Mouse (Mus musculus) intestine, embryonic 14.5 days (tissue): ENCODE data around the gene Ubl3. TPM values are rescaled to one million over a fixed set of nuclear protein-coding genes. Genes with fewer than 3 reads are reported as not detected.

ENCODE experiments used
- ATAC-seq: fragments of 200-750 bp; cut with Nextera tagmentation; replicated peaks from 2 replicates; pipeline ENCODE4 v1.8.0; 2017; ENCODE audit warnings: low read depth, moderate number of reproducible peaks, moderate TSS enrichment, moderate library complexity; ENCODE audit not compliant: low FRiP score, low TSS enrichment
- DNase-seq: peaks from one replicate; pipeline ENCODE4 v3.0.0-alpha.2; 2018; ENCODE audit warnings: low spot score
- H3K27ac ChIP-seq: fragments of 300-500 bp; sonication (generic); 2 replicates; pipeline ENCODE4 v1.5.1; 2014; ENCODE audit warnings: low read depth, mild to moderate bottlenecking, control low read depth
- H3K27me3 ChIP-seq: fragments of 300-500 bp; sonication (generic); replicated peaks from 2 replicates; pipeline ENCODE4 v1.6.1; 2014; ENCODE audit warnings: low read length, control low read depth; ENCODE audit not compliant: control insufficient read depth, insufficient read depth
- H3K36me3 ChIP-seq: fragments of 300-500 bp; sonication (generic); 2 replicates; pipeline ENCODE4 v1.6.1; 2014; ENCODE audit warnings: low read length, control low read depth; ENCODE audit not compliant: control insufficient read depth, insufficient read depth
- H3K4me1 ChIP-seq: fragments of 300-500 bp; sonication (generic); replicated peaks from 2 replicates; pipeline ENCODE4 v1.6.1; 2014; ENCODE audit warnings: low read length, control low read depth, mixed read lengths; ENCODE audit not compliant: control insufficient read depth, insufficient read depth
- H3K4me2 ChIP-seq: fragments of 300-500 bp; sonication (generic); 2 replicates; pipeline ENCODE4 v1.6.1; 2014; ENCODE audit warnings: low read length
- H3K4me3 ChIP-seq: fragments of 300-500 bp; sonication (generic); 2 replicates; pipeline ENCODE4 v1.5.1; 2014; ENCODE audit warnings: low read depth, low read length, control low read depth, mixed read lengths
- H3K9ac ChIP-seq: fragments of 300-500 bp; sonication (generic); 2 replicates; pipeline ENCODE4 v1.6.1; 2014; ENCODE audit warnings: mild to moderate bottlenecking, low read length
- H3K9me3 ChIP-seq: fragments of 300-500 bp; sonication (generic); 2 replicates; pipeline ENCODE4 v1.6.1; 2016; ENCODE audit warnings: low read length, control low read depth; ENCODE audit not compliant: control insufficient read depth
- WGBS: fragments of 180-500 bp; shearing (Covaris S2); extraction: QIAGEN DNeasy Blood & Tissue Kit; methylation state at CpG from one replicate; pipeline ENCODE4 v1.1.7; 2014; 5-methylcytosine and 5-hydroxymethylcytosine counted together
- polyA plus RNA-seq: library from polyadenylated mRNA; unstranded; fragments of >200 nt; fragmentation: Nextera tagmentation; extraction: Ambion mirVana; gene quantifications from 2 replicates; pipeline ENCODE4 v1.2.1, GENCODE M21; 2014

Gene Ubl3
- polyA plus RNA-seq, 1 experiment from 2014 or later: 75.4 TPM

- H3K9me3 ChIP-seq: no peaks in the 10 kb centered on the region
- ATAC-seq (no peak), DNase-seq (no peak)
- no peak overlapping the region for H3K9ac ChIP-seq
- H3K27ac ChIP-seq: no peak overlapping the region
- H3K36me3 ChIP-seq: no peaks in the 10 kb centered on the region
- no peak overlapping the region for H3K4me2 ChIP-seq
- no peak overlapping the region for H3K4me3 ChIP-seq
- 32% methylated on average over 10 of the region's 10 CpGs for WGBS
- no peaks in the 10 kb centered on the region for H3K27me3 ChIP-seq
- peaks cover 33% of the 10 kb centered on the region for H3K4me1 ChIP-seq
These were observed 4.6 kb downstream of the Ubl3 start for GRCm38 (mm10) chr5:148547870-148548456.

DNA sequence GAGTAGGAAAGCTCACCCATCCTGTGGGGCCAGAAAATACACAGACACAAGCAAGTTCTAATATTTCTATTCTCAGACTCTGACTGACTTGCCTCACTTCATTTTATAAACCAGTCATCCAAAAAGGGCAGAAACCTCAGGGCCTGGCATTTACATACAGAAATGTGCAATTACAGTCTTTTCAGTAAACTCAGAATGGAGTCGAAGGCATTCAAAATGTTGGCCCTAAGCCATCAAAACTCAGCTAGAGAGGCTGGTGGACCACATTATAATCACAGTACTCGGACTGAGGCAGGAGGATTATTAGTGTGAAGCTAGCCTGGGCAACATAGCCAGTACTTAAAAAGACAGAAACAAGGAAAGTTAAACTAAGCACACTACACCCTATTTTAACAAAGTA lies 5.6 kb downstream of the Ubl3 start:
- H3K9me3 ChIP-seq: no peaks in the 10 kb centered on the region
- no peak overlapping the region for H3K4me3 ChIP-seq
- DNase-seq: no peak
- WGBS: 44% methylated on average over 2 of the region's 2 CpGs
- no peak overlapping the region for H3K27ac ChIP-seq
- no peak overlapping the region for H3K4me2 ChIP-seq
- peaks cover 37% of the 10 kb centered on the region for H3K4me1 ChIP-seq
- no peaks in the 10 kb centered on the region for H3K36me3 ChIP-seq
- no peak for ATAC-seq
- H3K27me3 ChIP-seq: no peaks in the 10 kb centered on the region
- no peak overlapping the region for H3K9ac ChIP-seq

- ATAC-seq (no peak), DNase-seq (no peak)
- H3K9me3 ChIP-seq: no peaks in the 10 kb centered on the region
- H3K27ac ChIP-seq: no peak overlapping the region
- no peak overlapping the region for H3K4me2 ChIP-seq
- no peaks in the 10 kb centered on the region for H3K36me3 ChIP-seq
- 93% methylated on average over 2 of the region's 2 CpGs for WGBS
- no peaks in the 10 kb centered on the region for H3K27me3 ChIP-seq
- H3K4me1 ChIP-seq: peaks cover 31% of the 10 kb centered on the region
- no peak overlapping the region for H3K4me3 ChIP-seq
- no peak overlapping the region for H3K9ac ChIP-seq
These were observed 7.9 kb downstream of the Ubl3 start for GRCm38 (mm10) chr5:148544733-148545132.

GRCm38 (mm10) chr5:148542196-148542595 lies 10.4 kb downstream of the Ubl3 start:
- Histone ChIP-seq H3K4me3 (no peak overlapping the region), H3K9ac (no peak overlapping the region), H3K9me3 (no peaks in the 10 kb centered on the region), H3K4me2 (no peak overlapping the region), H3K36me3 (no peaks in the 10 kb centered on the region), H3K27me3 (no peaks in the 10 kb centered on the region), H3K4me1 (peaks cover 16% of the 10 kb centered on the region), H3K27ac (no peak overlapping the region)
- ATAC-seq: no peak
- 39% methylated on average over 2 of the region's 2 CpGs for WGBS
- no peak for DNase-seq

GRCm38 (mm10) chr5:148535669-148536430 lies 16.7 kb downstream of the Ubl3 start:
- WGBS: 66% methylated on average over 4 of the region's 4 CpGs

DNA sequence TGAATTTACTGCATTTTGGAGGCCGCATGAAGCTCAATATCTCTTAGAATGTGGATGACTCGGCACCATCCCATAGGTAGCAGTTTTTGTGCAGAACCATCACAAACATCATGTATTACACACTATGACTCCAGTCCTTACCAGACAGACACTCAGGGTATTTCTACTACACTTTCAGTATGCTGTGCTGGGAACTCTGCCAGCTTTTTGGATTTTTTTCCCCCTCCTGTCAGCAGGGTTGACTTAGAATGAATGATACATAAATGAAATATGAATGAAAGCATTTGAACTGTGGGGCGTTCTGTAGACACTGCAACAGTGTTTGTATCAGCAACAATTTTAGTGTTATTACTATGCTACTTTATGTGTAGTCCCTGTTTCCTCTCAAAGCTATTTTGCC lies 17.9 kb downstream of the Ubl3 start:
- no peak overlapping the region for H3K4me2 ChIP-seq
- no peak overlapping the region for H3K27ac ChIP-seq
- H3K27me3 ChIP-seq: no peaks in the 10 kb centered on the region
- 61% methylated on average over 3 of the region's 3 CpGs for WGBS
- no peaks in the 10 kb centered on the region for H3K9me3 ChIP-seq
- no peaks in the 10 kb centered on the region for H3K36me3 ChIP-seq
- no peak overlapping the region for H3K4me3 ChIP-seq
- DNase-seq (no peak), ATAC-seq (no peak)
- H3K9ac ChIP-seq: no peak overlapping the region
- peaks cover 16% of the 10 kb centered on the region for H3K4me1 ChIP-seq

More at GRCm38 (mm10) chr5:148535669-148536430, 16.7 kb downstream of the Ubl3 start:
- Histone ChIP-seq H3K27me3 (no peaks in the 10 kb centered on the region), H3K27ac (no peak overlapping the region), H3K9ac (no peak overlapping the region), H3K9me3 (no peaks in the 10 kb centered on the region), H3K36me3 (no peaks in the 10 kb centered on the region), H3K4me1 (peaks cover 23% of the 10 kb centered on the region), H3K4me2 (no peak overlapping the region), H3K4me3 (no peak overlapping the region)
- DNase-seq (no peak), ATAC-seq (no peak)

DNA sequence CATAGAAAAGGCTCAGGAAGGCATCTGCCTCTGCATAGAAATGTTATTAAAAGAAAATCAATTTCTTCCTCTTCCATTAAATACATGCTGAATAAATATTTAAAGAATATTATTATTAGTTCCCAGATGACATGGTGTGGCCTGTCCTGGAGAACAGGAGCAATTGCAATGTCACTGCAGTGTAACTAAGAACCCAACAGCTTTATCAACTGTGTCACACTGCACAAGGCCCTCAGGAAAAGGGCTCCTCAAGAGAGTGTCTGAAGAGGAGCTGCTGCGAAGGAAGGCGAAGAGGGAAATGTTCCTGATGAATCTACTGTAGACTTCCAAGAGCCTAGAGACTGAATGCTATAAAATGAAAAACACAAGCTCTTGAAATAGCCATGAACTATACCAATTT lies 18.7 kb downstream of the Ubl3 start:
- no peak for DNase-seq
- 84% methylated on average over 2 of the region's 2 CpGs for WGBS

GRCm38 (mm10) chr5:148532201-148532600 lies 20.4 kb downstream of the Ubl3 start:
- no peak for ATAC-seq
- Histone ChIP-seq H3K36me3 (no peaks in the 10 kb centered on the region), H3K9me3 (no peaks in the 10 kb centered on the region), H3K27ac (no peak overlapping the region), H3K4me3 (no peak overlapping the region), H3K9ac (no peak overlapping the region), H3K4me2 (no peak overlapping the region), H3K4me1 (peaks cover 25% of the 10 kb centered on the region), H3K27me3 (no peaks in the 10 kb centered on the region)
- WGBS: 52% methylated on average over 5 of the region's 5 CpGs
- no peak for DNase-seq

More for the DNA sequence above, 18.7 kb downstream of the Ubl3 start:
- Histone ChIP-seq H3K4me2 (no peak overlapping the region), H3K27me3 (no peaks in the 10 kb centered on the region), H3K36me3 (no peaks in the 10 kb centered on the region), H3K9me3 (no peaks in the 10 kb centered on the region), H3K4me1 (peaks cover 16% of the 10 kb centered on the region), H3K27ac (no peak overlapping the region), H3K9ac (no peak overlapping the region), H3K4me3 (no peak overlapping the region)
- no peak for ATAC-seq

DNA sequence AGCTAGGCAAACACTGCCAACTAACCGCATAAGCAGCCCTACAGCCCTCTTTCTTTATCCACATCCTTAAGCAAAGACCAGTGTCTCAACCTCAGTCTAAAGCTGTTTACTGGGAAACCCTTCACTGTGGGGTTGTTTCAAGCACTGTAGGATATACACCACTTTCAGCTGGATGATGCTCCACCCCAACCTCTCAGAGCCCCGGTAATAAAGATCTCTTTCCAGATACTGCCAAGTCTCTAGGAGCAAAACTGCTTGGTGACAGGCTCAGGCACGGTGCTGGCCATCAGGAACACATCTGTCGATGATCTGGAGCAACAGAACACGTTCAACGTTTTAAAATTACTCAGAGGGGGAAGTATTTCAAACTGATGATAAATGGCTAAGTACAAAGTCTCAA lies 25.0 kb downstream of the Ubl3 start:
- Histone ChIP-seq H3K4me3 (no peak overlapping the region), H3K4me1 (0 out of 2 replicates have a peak, but pooled peaks cover 14% of the 10 kb centered on the region), H3K27me3 (no peaks in the 10 kb centered on the region), H3K4me2 (no peak overlapping the region), H3K36me3 (no peaks in the 10 kb centered on the region), H3K27ac (no peak overlapping the region), H3K9ac (no peak overlapping the region), H3K9me3 (no peaks in the 10 kb centered on the region)
- 18% methylated on average over 6 of the region's 6 CpGs for WGBS
- ATAC-seq: no peak
- no peak for DNase-seq
